8 mouse cellular contexts compared by ENCODE assay signal in genomic region chr7:27933050-27933799, GRCm38 (mm10). TPM values are rescaled to one million over a fixed set of nuclear protein-coding genes. Genes with fewer than 3 reads are reported as not detected.
DNase-seq lines count a peak whose midpoint lies in the region; ATAC-seq and TF ChIP-seq lines count a peak whose summit lies in the region.

No protein-coding gene starts in this region.

- DNase-seq in lung, embryonic 14.5 days: peak; percentile 30
- no peak for DNase-seq in lung, postnatal 14 days
- no peak for DNase-seq in limb, embryonic 11.5 days (ENCODE audit: low spot score)
- DNase-seq in neural tube, embryonic 10.5 days (ENCODE audit: extremely low spot score, low spot score): peak; percentile 24
- no peak for DNase-seq in layer of hippocampus, postnatal 10 days (ENCODE audit: low spot score in 2 of 2)
- DNase-seq in cerebellum, postnatal 14 days: no peak
- DNase-seq in gastrocnemius, postnatal 14 days: no peak

- no peak overlapping the region for H3K27ac ChIP-seq in lung, embryonic 14.5 days (ENCODE audit: low read depth)
- H3K27ac ChIP-seq in embryonic facial prominence, embryonic 13.5 days: no peak overlapping the region
- no peak overlapping the region for H3K27ac ChIP-seq in limb, embryonic 11.5 days (replicated peaks; ENCODE audit: low read depth, low read length)

- peak overlapping the region; percentile 15 for H3K4me3 ChIP-seq in lung, embryonic 14.5 days (ENCODE audit: low read depth, low read length)
- H3K4me3 ChIP-seq in embryonic facial prominence, embryonic 13.5 days: peak overlapping the region; percentile 24
- H3K4me3 ChIP-seq in limb, embryonic 11.5 days (ENCODE audit: low read depth, low read length): no peak overlapping the region

- peak overlapping the region; percentile 59 for H3K4me2 ChIP-seq in lung, embryonic 14.5 days
- H3K4me2 ChIP-seq in embryonic facial prominence, embryonic 13.5 days: peak overlapping the region; percentile 56
- H3K4me2 ChIP-seq in limb, embryonic 11.5 days (ENCODE audit: low read depth, severe bottlenecking): peak overlapping the region; percentile 13

- intact Hi-C loops in gastrocnemius, postnatal 14 days (cut with DNase I; ENCODE audit: low total_unique reads): no loop called here

- H3K36me3 ChIP-seq in lung, embryonic 14.5 days (ENCODE audit: insufficient read depth): no peaks in the 10 kb centered on the region
- H3K36me3 ChIP-seq in embryonic facial prominence, embryonic 13.5 days: no peaks in the 10 kb centered on the region
- H3K36me3 ChIP-seq in limb, embryonic 11.5 days (ENCODE audit: control insufficient read depth, insufficient read depth, low read length): no peaks in the 10 kb centered on the region

- no peak for TF ChIP-seq CTCF in lung, embryonic 14.5 days (IDR thresholded peaks at IDR 0.05; ENCODE audit: low read depth)

- ATAC-seq in lung, embryonic 14.5 days (ENCODE audit: insufficient read depth): peak; percentile 83; the same call in 1 of the 2 replicates
- no peak for ATAC-seq in embryonic facial prominence, embryonic 13.5 days (ENCODE audit: insufficient number of reproducible peaks, insufficient read depth, low FRiP score, low TSS enrichment, low read depth)
- no peak for ATAC-seq in limb, embryonic 11.5 days (ENCODE audit: insufficient number of reproducible peaks, low FRiP score, low TSS enrichment, low read depth)

- 11% methylated on average over 7 of the region's 7 CpGs for WGBS in lung, embryonic 14.5 days
- 20% methylated on average over 7 of the region's 7 CpGs for WGBS in embryonic facial prominence, embryonic 13.5 days
- WGBS in limb, embryonic 11.5 days: 21% methylated on average over 7 of the region's 7 CpGs

- H3K4me1 ChIP-seq in lung, embryonic 14.5 days (ENCODE audit: insufficient read depth): no peaks in the 10 kb centered on the region
- peaks cover 12% of the 10 kb centered on the region for H3K4me1 ChIP-seq in embryonic facial prominence, embryonic 13.5 days
- 0 out of 2 replicates have a peak, but pooled peaks cover 2% of the 10 kb centered on the region for H3K4me1 ChIP-seq in limb, embryonic 11.5 days (ENCODE audit: control insufficient read depth, insufficient read depth, low read length)

- H3K27me3 ChIP-seq in lung, embryonic 14.5 days (ENCODE audit: insufficient read depth, low read length): no peaks in the 10 kb centered on the region
- H3K27me3 ChIP-seq in embryonic facial prominence, embryonic 13.5 days: no peaks in the 10 kb centered on the region
- H3K27me3 ChIP-seq in limb, embryonic 11.5 days (ENCODE audit: control insufficient read depth, insufficient read depth, low read length): no peaks in the 10 kb centered on the region

- no peaks in the 10 kb centered on the region for H3K9me3 ChIP-seq in lung, embryonic 14.5 days (ENCODE audit: low read depth, low read length)
- no peaks in the 10 kb centered on the region for H3K9me3 ChIP-seq in embryonic facial prominence, embryonic 13.5 days
- no peaks in the 10 kb centered on the region for H3K9me3 ChIP-seq in limb, embryonic 11.5 days (ENCODE audit: control insufficient read depth, low read length)

- peak overlapping the region; percentile 48; the same call in 1 of the 2 replicates for H3K9ac ChIP-seq in lung, embryonic 14.5 days
- H3K9ac ChIP-seq in embryonic facial prominence, embryonic 13.5 days: peak overlapping the region; percentile 65
- H3K9ac ChIP-seq in limb, embryonic 11.5 days (ENCODE audit: low read length): no peak overlapping the region

RNA-seq across cellular contexts. Expression of gene Zfp974, which starts 4.0 kb away (rescaled TPM):
- polyA plus RNA-seq in lung, embryonic 14.5 days (2014; fragmentation: Nextera tagmentation; extraction: Ambion mirVana): 10.1 TPM in 2 replicates
- 10.8 and 13.7 TPM in 2 replicates for polyA plus RNA-seq in embryonic facial prominence, embryonic 13.5 days (2015; fragmentation: Nextera tagmentation; extraction: Ambion mirVana)
- polyA plus RNA-seq in limb, embryonic 11.5 days (2014; fragmentation: Nextera tagmentation; extraction: Ambion mirVana): 9.7 and 10.0 TPM in 2 replicates
- total RNA-seq in layer of hippocampus, postnatal 10 days (2021): 10 to 100 TPM; 12.3 to 18.2 TPM
- 1 to 10 TPM; 3.3 to 3.8 TPM for total RNA-seq in gastrocnemius, postnatal 14 days (2021)

RNA-seq across cellular contexts. Expression of gene Zfp780b, which starts 45.7 kb away (rescaled TPM):
- polyA plus RNA-seq in lung, embryonic 14.5 days (2014; fragmentation: Nextera tagmentation; extraction: Ambion mirVana): 16.2 and 17.5 TPM in 2 replicates
- polyA plus RNA-seq in embryonic facial prominence, embryonic 13.5 days (2015; fragmentation: Nextera tagmentation; extraction: Ambion mirVana): 26.5 and 28.1 TPM in 2 replicates
- polyA plus RNA-seq in limb, embryonic 11.5 days (2014; fragmentation: Nextera tagmentation; extraction: Ambion mirVana): 20.2 and 20.4 TPM in 2 replicates
- 10 to 100 TPM; 23.3 to 23.5 TPM for total RNA-seq in layer of hippocampus, postnatal 10 days (2021)
- 1 to 10 TPM; 5.8 to 6.1 TPM for total RNA-seq in gastrocnemius, postnatal 14 days (2021)

Comparison
In these comparisons a context has a peak if more than half of its experiments do, and no peak if none do; other contexts are left out.
1. DNase-seq: peak in lung, embryonic 14.5 days (single experiment) and neural tube, embryonic 10.5 days (single experiment); none in lung, postnatal 14 days (single experiment), limb, embryonic 11.5 days (single experiment), layer of hippocampus, postnatal 10 days (0 of 2), cerebellum, postnatal 14 days (0 of 2) and gastrocnemius, postnatal 14 days (single experiment).
2. Peak in every context shown above with its lines, with median percentiles within 50 percentile points of each other: H3K4me2 ChIP-seq.